Mouse (Mus musculus) olfactory bulb, adult 2 months (tissue): Measurements from ENCODE around the gene Rem2.

ENCODE experiments used
- CTCF ChIP-seq: fragments of 200-500 bp; IDR thresholded peaks from 2 replicates; pipeline ENCODE4 v1.5.1; 2012; ENCODE audit warnings: low read depth, mild to moderate bottlenecking, low read length, moderate library complexity; ENCODE audit not compliant: insufficient read depth
- POLR2A ChIP-seq: fragments of 200-500 bp; IDR thresholded peaks from 2 replicates; pipeline ENCODE4 v1.6.1; 2012; ENCODE audit warnings: mild to moderate bottlenecking, low read depth, low read length, moderate library complexity; ENCODE audit not compliant: insufficient read depth

- TF ChIP-seq POLR2A (no peak), CTCF (no peak)
Observed at GRCm38 (mm10) chr14:54441365-54441764, 34.5 kb upstream of the Rem2 start.
